Mouse (Mus musculus) intestine, embryonic 15.5 days (tissue): ENCODE results near the gene Ralgapa2. TPM values are rescaled to one million over a fixed set of nuclear protein-coding genes. Genes with fewer than 3 reads are reported as not detected.

ENCODE experiments used
- ATAC-seq: fragments of 200-750 bp; cut with Nextera tagmentation; 2 replicates; pipeline ENCODE4 v1.8.0; 2017; ENCODE audit warnings: moderate TSS enrichment, moderate library complexity
- H3K27ac ChIP-seq: fragments of 300-500 bp; sonication (generic); 2 replicates; pipeline ENCODE4 v1.5.1; 2015; ENCODE audit warnings: mild to moderate bottlenecking, inconsistent platforms
- H3K27me3 ChIP-seq: fragments of 300-500 bp; sonication (generic); replicated peaks from 2 replicates; pipeline ENCODE4 v1.6.1; 2015; ENCODE audit warnings: inconsistent platforms
- H3K36me3 ChIP-seq: fragments of 300-500 bp; sonication (generic); 2 replicates; pipeline ENCODE4 v1.6.1; 2015; ENCODE audit warnings: inconsistent platforms
- H3K4me1 ChIP-seq: fragments of 300-500 bp; sonication (generic); replicated peaks from 2 replicates; pipeline ENCODE4 v1.6.1; 2015; ENCODE audit warnings: inconsistent platforms
- H3K4me2 ChIP-seq: fragments of 300-500 bp; sonication (generic); replicated peaks from 2 replicates; pipeline ENCODE4 v1.6.1; 2015; ENCODE audit warnings: mild to moderate bottlenecking, inconsistent platforms
- H3K4me3 ChIP-seq: fragments of 300-500 bp; sonication (generic); replicated peaks from 2 replicates; pipeline ENCODE4 v1.5.1; 2015; ENCODE audit warnings: inconsistent platforms
- H3K9ac ChIP-seq: fragments of 300-500 bp; sonication (generic); 2 replicates; pipeline ENCODE4 v1.6.1; 2015; ENCODE audit warnings: inconsistent platforms
- H3K9me3 ChIP-seq: fragments of 300-500 bp; sonication (generic); 2 replicates; pipeline ENCODE4 v1.6.1; 2016; ENCODE audit warnings: inconsistent platforms
- WGBS: fragments of 180-500 bp; shearing (Covaris S2); methylation state at CpG from one replicate; pipeline ENCODE4 v1.1.7; 2015; 5-methylcytosine and 5-hydroxymethylcytosine counted together
- polyA plus RNA-seq: library from polyadenylated mRNA; unstranded; fragments of >200 nt; fragmentation: Nextera tagmentation; extraction: Ambion mirVana; gene quantifications from 2 replicates; pipeline ENCODE4 v1.2.1, GENCODE M21; 2015

The Ralgapa2 gene
- polyA plus RNA-seq, 1 experiment from 2014 or later, result 8.5 TPM

- Histone ChIP-seq H3K9me3 (no peaks in the 10 kb centered on the region), H3K36me3 (no peaks in the 10 kb centered on the region), H3K4me2 (no peak overlapping the region), H3K27ac (no peak overlapping the region), H3K9ac (no peak overlapping the region), H3K4me1 (0 out of 2 replicates have a peak, but pooled peaks cover 3% of the 10 kb centered on the region), H3K4me3 (no peak overlapping the region), H3K27me3 (no peaks in the 10 kb centered on the region)
- WGBS, result 54% methylated on average over 6 of the region's 6 CpGs
- no peak for ATAC-seq
Observed at GRCm38 (mm10) chr2:146280221-146280920, 231.8 kb downstream of the Ralgapa2 start.

DNA sequence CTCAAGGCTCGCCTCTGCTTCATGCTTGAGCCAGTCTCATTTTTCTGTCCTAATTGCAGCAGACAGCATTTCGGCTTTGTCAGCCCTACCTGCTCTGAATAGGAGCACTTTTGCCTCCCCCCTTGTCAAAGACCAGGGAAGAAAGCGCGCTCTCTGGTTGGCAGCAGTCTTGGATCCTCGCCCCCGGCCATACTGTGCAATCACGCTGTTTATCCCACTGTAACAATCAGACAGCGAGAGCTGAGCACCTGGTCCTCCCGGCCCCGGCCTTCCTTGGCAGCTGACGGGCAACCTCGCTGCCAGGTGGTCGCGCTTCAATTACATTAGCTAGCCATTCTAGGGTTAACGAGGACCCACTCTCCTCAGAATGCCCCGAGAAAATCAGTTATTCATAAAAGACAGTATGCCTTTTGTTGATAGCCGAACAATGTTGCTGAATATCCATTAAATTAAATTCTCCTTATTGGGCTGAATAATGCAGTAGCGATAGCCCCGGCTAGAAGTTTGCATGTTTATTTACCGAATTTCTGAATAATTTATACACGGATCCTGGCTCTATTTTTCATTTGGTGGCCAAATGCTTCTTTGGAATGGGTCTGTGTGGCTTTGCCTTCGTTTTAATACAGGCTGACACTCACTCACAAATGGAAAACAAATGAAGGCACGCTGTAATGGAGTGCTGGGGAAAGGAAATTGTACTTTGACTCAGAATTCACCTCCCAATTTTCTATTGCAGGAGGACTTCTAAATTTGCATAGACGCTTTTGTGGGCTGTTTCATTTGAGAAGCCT is 232.5 kb downstream of the Ralgapa2 start:
- Histone ChIP-seq H3K4me3 (no peak overlapping the region), H3K9me3 (no peaks in the 10 kb centered on the region), H3K27ac (no peak overlapping the region), H3K27me3 (no peaks in the 10 kb centered on the region), H3K4me2 (no peak overlapping the region), H3K9ac (no peak overlapping the region), H3K36me3 (no peaks in the 10 kb centered on the region), H3K4me1 (0 out of 2 replicates have a peak, but pooled peaks cover 3% of the 10 kb centered on the region)
- 62% methylated on average over 24 of the region's 24 CpGs for WGBS
- ATAC-seq, result no peak

- H3K36me3 ChIP-seq, result no peaks in the 10 kb centered on the region
- no peak overlapping the region for H3K4me3 ChIP-seq
- no peak overlapping the region for H3K9ac ChIP-seq
- H3K4me1 ChIP-seq, result 0 out of 2 replicates have a peak, but pooled peaks cover 3% of the 10 kb centered on the region
- no peaks in the 10 kb centered on the region for H3K9me3 ChIP-seq
- H3K4me2 ChIP-seq, result no peak overlapping the region
- 38% methylated on average over 5 of the region's 5 CpGs for WGBS
- H3K27me3 ChIP-seq, result no peaks in the 10 kb centered on the region
- ATAC-seq, result peak; percentile 90
- no peak overlapping the region for H3K27ac ChIP-seq
Observed at GRCm38 (mm10) chr2:146278381-146278780, 233.8 kb downstream of the Ralgapa2 start.

- no peak for ATAC-seq
- H3K4me1 ChIP-seq, result no peaks in the 10 kb centered on the region
- no peak overlapping the region for H3K9ac ChIP-seq
- no peaks in the 10 kb centered on the region for H3K36me3 ChIP-seq
- H3K9me3 ChIP-seq, result no peaks in the 10 kb centered on the region
- H3K4me2 ChIP-seq, result no peak overlapping the region
- no peak overlapping the region for H3K27ac ChIP-seq
- WGBS, result 76% methylated on average over 3 of the region's 3 CpGs
- H3K27me3 ChIP-seq, result no peaks in the 10 kb centered on the region
- H3K4me3 ChIP-seq, result no peak overlapping the region
Observed at GRCm38 (mm10) chr2:146266539-146266938, 245.6 kb downstream of the Ralgapa2 start.

DNA sequence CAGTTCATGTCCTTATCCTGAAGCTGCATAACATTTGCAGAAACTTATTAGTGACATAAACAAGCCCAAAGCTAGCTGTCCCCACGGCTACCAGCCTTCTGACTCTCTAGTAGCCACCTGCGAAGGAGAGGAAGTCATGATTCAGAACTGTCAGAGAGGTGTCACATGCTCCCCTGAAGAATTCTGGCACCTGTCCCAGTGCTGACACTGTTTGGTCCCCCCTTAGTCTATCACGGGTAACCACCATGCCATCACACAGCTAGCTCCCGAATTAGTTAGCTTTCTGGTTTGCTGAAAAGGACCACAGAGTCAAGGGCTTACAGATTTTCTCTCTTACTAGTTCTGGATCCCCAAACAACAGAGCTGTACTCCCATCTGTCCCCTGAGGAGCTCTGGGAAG is 247.1 kb downstream of the Ralgapa2 start:
- Histone ChIP-seq H3K27ac (no peak overlapping the region), H3K4me1 (no peaks in the 10 kb centered on the region), H3K27me3 (no peaks in the 10 kb centered on the region), H3K36me3 (no peaks in the 10 kb centered on the region), H3K4me3 (no peak overlapping the region), H3K4me2 (no peak overlapping the region), H3K9ac (no peak overlapping the region), H3K9me3 (no peaks in the 10 kb centered on the region)
- WGBS, result 66% methylated on average over 4 of the region's 4 CpGs
- ATAC-seq, result no peak

- no peak overlapping the region for H3K27ac ChIP-seq
Observed at GRCm38 (mm10) chr2:146262966-146263365, 249.2 kb downstream of the Ralgapa2 start.

DNA sequence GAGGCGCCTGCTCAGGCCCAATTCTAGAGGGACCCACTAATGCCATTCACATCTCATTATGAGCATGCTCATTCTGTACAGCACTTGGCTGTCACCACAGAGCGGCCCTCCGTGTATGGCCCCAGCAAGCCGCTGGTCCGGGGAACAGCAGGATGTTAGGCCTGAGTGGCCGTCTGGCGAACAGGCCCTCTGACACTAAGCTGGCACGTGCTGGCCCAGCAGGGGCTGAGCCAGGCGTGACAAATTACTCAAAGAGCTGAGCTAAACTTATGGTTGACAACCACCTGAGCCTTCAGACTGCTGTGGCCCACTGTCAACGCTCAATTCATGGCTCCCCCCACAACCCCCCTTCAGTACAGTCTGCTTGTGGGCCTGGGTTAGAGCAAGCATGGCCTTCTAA is 249.9 kb downstream of the Ralgapa2 start:
- H3K27ac ChIP-seq, result no peak overlapping the region
- no peaks in the 10 kb centered on the region for H3K27me3 ChIP-seq
- H3K4me1 ChIP-seq, result no peaks in the 10 kb centered on the region
- H3K9ac ChIP-seq, result no peak overlapping the region
- H3K36me3 ChIP-seq, result no peaks in the 10 kb centered on the region
- no peak overlapping the region for H3K4me3 ChIP-seq
- H3K4me2 ChIP-seq, result no peak overlapping the region
- whole genome bisulfite sequencing, result 53% methylated on average over 10 of the region's 10 CpGs
- no peaks in the 10 kb centered on the region for H3K9me3 ChIP-seq
- ATAC-seq, result no peak; the same call in 1 of the 2 replicates

More at GRCm38 (mm10) chr2:146262966-146263365, 249.2 kb downstream of the Ralgapa2 start:
- H3K4me2 ChIP-seq, result no peak overlapping the region
- ATAC-seq, result no peak
- no peak overlapping the region for H3K4me3 ChIP-seq
- H3K9me3 ChIP-seq, result no peaks in the 10 kb centered on the region
- H3K27me3 ChIP-seq, result no peaks in the 10 kb centered on the region
- no peak overlapping the region for H3K9ac ChIP-seq
- no peaks in the 10 kb centered on the region for H3K4me1 ChIP-seq
- H3K36me3 ChIP-seq, result no peaks in the 10 kb centered on the region

DNA sequence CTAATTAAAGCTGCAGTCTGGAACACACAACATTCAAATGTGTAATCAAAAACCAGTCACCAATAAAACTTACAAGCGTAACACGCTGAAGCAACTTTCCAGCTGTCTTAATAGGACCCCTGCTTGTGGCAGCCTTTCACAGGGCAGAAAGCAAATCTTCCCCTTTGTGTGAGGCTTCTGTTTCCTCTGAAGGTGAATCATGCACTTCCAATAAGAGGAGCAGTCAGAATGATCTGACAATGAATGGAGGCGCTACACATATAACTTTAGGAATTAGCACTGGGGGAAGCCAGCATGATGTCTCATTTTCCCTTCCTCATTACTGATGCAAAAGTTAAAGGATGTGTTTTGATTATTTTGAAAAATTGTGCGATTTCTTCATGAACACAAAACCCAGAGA is 251.0 kb downstream of the Ralgapa2 start:
- Histone ChIP-seq H3K9ac (no peak overlapping the region), H3K27me3 (no peaks in the 10 kb centered on the region), H3K4me1 (no peaks in the 10 kb centered on the region), H3K4me3 (no peak overlapping the region), H3K4me2 (no peak overlapping the region), H3K9me3 (no peaks in the 10 kb centered on the region), H3K36me3 (no peaks in the 10 kb centered on the region), H3K27ac (no peak overlapping the region)
- 89% methylated on average over 4 of the region's 4 CpGs for WGBS
- no peak for ATAC-seq

GRCm38 (mm10) chr2:146259787-146260560 is 252.2 kb downstream of the Ralgapa2 start:
- Histone ChIP-seq H3K27me3 (no peaks in the 10 kb centered on the region), H3K4me1 (no peaks in the 10 kb centered on the region), H3K9me3 (no peaks in the 10 kb centered on the region), H3K27ac (no peak overlapping the region), H3K4me3 (no peak overlapping the region), H3K9ac (no peak overlapping the region), H3K36me3 (no peaks in the 10 kb centered on the region), H3K4me2 (no peak overlapping the region)
- ATAC-seq, result no peak
- 55% methylated on average over 18 of the region's 18 CpGs for WGBS

- 44% methylated on average over 10 of the region's 10 CpGs for WGBS
- Histone ChIP-seq H3K27me3 (no peaks in the 10 kb centered on the region), H3K27ac (no peak overlapping the region), H3K36me3 (no peaks in the 10 kb centered on the region), H3K4me1 (no peaks in the 10 kb centered on the region), H3K9ac (no peak overlapping the region), H3K4me2 (no peak overlapping the region), H3K9me3 (no peaks in the 10 kb centered on the region), H3K4me3 (no peak overlapping the region)
- ATAC-seq, result peak; percentile 62; the same call in 1 of the 2 replicates
Observed at GRCm38 (mm10) chr2:146258736-146259469, 253.2 kb downstream of the Ralgapa2 start.

- no peak overlapping the region for H3K9ac ChIP-seq
- no peaks in the 10 kb centered on the region for H3K9me3 ChIP-seq
- no peak overlapping the region for H3K4me3 ChIP-seq
- no peaks in the 10 kb centered on the region for H3K36me3 ChIP-seq
- H3K27me3 ChIP-seq, result no peaks in the 10 kb centered on the region
- H3K4me2 ChIP-seq, result no peak overlapping the region
- H3K27ac ChIP-seq, result no peak overlapping the region
- ATAC-seq, result no peak
- 91% methylated on average over 3 of the region's 3 CpGs for WGBS
- no peaks in the 10 kb centered on the region for H3K4me1 ChIP-seq
Observed at GRCm38 (mm10) chr2:146257609-146258008, 254.5 kb downstream of the Ralgapa2 start.

GRCm38 (mm10) chr2:146257037-146257436 is 255.1 kb downstream of the Ralgapa2 start:
- ATAC-seq, result no peak
- Histone ChIP-seq H3K27ac (no peak overlapping the region), H3K27me3 (no peaks in the 10 kb centered on the region), H3K36me3 (no peaks in the 10 kb centered on the region), H3K4me1 (no peaks in the 10 kb centered on the region), H3K4me2 (no peak overlapping the region), H3K9me3 (no peaks in the 10 kb centered on the region), H3K4me3 (no peak overlapping the region), H3K9ac (no peak overlapping the region)
- WGBS, result 32% methylated on average over 3 of the region's 3 CpGs
